ENCODE assay signal across 8 mouse cellular contexts in the genomic region with DNA sequence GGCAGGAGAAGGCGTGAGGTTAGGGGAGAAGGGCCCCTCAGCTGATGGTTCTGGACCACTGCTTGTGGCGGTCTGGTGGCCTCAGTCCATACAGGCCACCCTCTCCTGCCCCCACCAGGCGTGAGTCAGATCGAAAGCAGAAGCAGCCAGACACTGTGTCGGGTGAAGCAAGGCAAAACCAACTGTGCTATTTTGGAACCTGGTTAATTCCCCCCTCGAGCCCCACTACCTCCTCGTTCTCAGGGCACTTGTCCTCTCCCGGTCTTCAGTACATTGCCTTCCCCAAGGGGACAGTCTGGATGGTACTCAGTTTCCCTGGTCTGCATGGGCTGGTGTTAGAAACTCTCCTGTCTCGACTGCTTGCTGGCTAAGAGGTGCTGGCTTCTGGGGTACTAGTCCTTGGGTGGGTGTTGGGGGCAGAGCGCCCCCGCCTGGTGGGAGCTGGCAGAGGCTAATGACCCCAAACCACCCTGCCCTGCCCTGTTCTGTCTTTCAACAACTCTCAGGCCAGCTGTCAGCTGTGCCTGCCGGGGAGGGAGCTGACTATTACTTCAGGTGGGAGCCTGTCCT. TPM values are rescaled to one million over a fixed set of nuclear protein-coding genes. Genes with fewer than 3 reads are reported as not detected.
A peak's percentile ranks its signal among the peaks of the same experiment; 100 is the strongest.
DNase-seq lines count a peak whose midpoint lies in the region; ATAC-seq and TF ChIP-seq lines count a peak whose summit lies in the region.

No protein-coding gene starts in this region.

- no peaks in the 10 kb centered on the region for H3K79me2 ChIP-seq in MEL (ENCODE audit: control insufficient read depth, insufficient read depth, low read length, poor library complexity)

- no peak for DNase-seq in hindbrain, embryonic 14.5 days (ENCODE audit: low spot score)
- no peak for DNase-seq in MEL (ENCODE audit: low read depth, low spot score)
- DNase-seq in splenic B cell, adult 2 months (ENCODE audit: low read depth, low spot score), result peak; percentile 94
- no peak for DNase-seq in frontal cortex, adult 2 months (ENCODE audit: extremely low spot score in 1 of 2, low spot score in 1 of 2)

- no peak for TF ChIP-seq EP300 in MEL (IDR thresholded peaks at IDR 0.05; ENCODE audit: low read depth in 1 of 2, low read length in 2 of 2)

- H3K4me2 ChIP-seq in hindbrain, embryonic 15.5 days, result no peak overlapping the region
- H3K4me2 ChIP-seq in hindbrain, embryonic 14.5 days (replicated peaks), result no peak overlapping the region
- 0 out of 2 replicates have a peak overlapping the region, but pooled peaks have one; percentile 8 for H3K4me2 ChIP-seq in heart, embryonic 12.5 days
- no peak overlapping the region for H3K4me2 ChIP-seq in lung, embryonic 15.5 days

- no peak for TF ChIP-seq POLR2A in MEL (IDR thresholded peaks at IDR 0.05; ENCODE audit: control insufficient read depth in 1 of 2, insufficient read depth in 1 of 2, low read depth in 1 of 2, low read length in 2 of 2, poor library complexity in 1 of 2)

- no peak overlapping the region for H3K4me3 ChIP-seq in hindbrain, embryonic 15.5 days
- no peak overlapping the region for H3K4me3 ChIP-seq in hindbrain, embryonic 14.5 days (replicated peaks; ENCODE audit: low read length)
- H3K4me3 ChIP-seq in MEL (ENCODE audit: control insufficient read depth in 1 of 2, insufficient read depth in 1 of 2, low read depth in 2 of 2, low read length in 2 of 2), result no peak overlapping the region
- no peak overlapping the region for H3K4me3 ChIP-seq in heart, embryonic 12.5 days
- no peak overlapping the region for H3K4me3 ChIP-seq in lung, embryonic 15.5 days

- no peaks in the 10 kb centered on the region for H3K27me3 ChIP-seq in hindbrain, embryonic 15.5 days
- H3K27me3 ChIP-seq in hindbrain, embryonic 14.5 days (ENCODE audit: control insufficient read depth, insufficient read depth, low read length), result no peaks in the 10 kb centered on the region
- H3K27me3 ChIP-seq in MEL (ENCODE audit: control insufficient read depth in 1 of 2, insufficient read depth in 2 of 2, low read length in 2 of 2), result no peaks in the 10 kb centered on the region
- H3K27me3 ChIP-seq in heart, embryonic 12.5 days (replicated peaks), result no peaks in the 10 kb centered on the region
- no peaks in the 10 kb centered on the region; the same call in 1 of the 2 replicates for H3K27me3 ChIP-seq in lung, embryonic 15.5 days
- no peaks in the 10 kb centered on the region for H3K27me3 ChIP-seq in splenic B cell, adult 2 months (ENCODE audit: control insufficient read depth, insufficient read depth, low read length, poor library complexity, severe bottlenecking)

- H3K9me3 ChIP-seq in hindbrain, embryonic 15.5 days, result no peaks in the 10 kb centered on the region
- no peaks in the 10 kb centered on the region; the same call in 1 of the 2 replicates for H3K9me3 ChIP-seq in hindbrain, embryonic 14.5 days (ENCODE audit: control insufficient read depth, low read length)
- no peaks in the 10 kb centered on the region for H3K9me3 ChIP-seq in MEL (replicated peaks; ENCODE audit: insufficient read depth, low read length)
- H3K9me3 ChIP-seq in heart, embryonic 12.5 days (replicated peaks), result peaks cover 12% of the 10 kb centered on the region
- H3K9me3 ChIP-seq in lung, embryonic 15.5 days, result no peaks in the 10 kb centered on the region

- no peak overlapping the region for H3K9ac ChIP-seq in hindbrain, embryonic 15.5 days
- H3K9ac ChIP-seq in hindbrain, embryonic 14.5 days, result no peak overlapping the region
- H3K9ac ChIP-seq in MEL (ENCODE audit: control insufficient read depth, low read depth, low read length, poor library complexity, severe bottlenecking), result no peak overlapping the region
- peak overlapping the region; percentile 2; the same call in 1 of the 2 replicates for H3K9ac ChIP-seq in heart, embryonic 12.5 days
- H3K9ac ChIP-seq in lung, embryonic 15.5 days, result no peak overlapping the region

- TF ChIP-seq RAD21 in MEL (IDR thresholded peaks at IDR 0.05; ENCODE audit: low read depth, low read length), result no peak

- peak; percentile 34; the same call in 1 of the 2 replicates for ATAC-seq in hindbrain, embryonic 15.5 days (ENCODE audit: low FRiP score, low read depth)
- no peak; the same call in 1 of the 2 replicates for ATAC-seq in hindbrain, embryonic 14.5 days (ENCODE audit: low FRiP score)
- ATAC-seq in heart, embryonic 12.5 days (ENCODE audit: insufficient number of reproducible peaks, low FRiP score), result no peak
- 0 out of 2 replicates have a peak, but pooled peaks have one; percentile 25 for ATAC-seq in lung, embryonic 15.5 days (ENCODE audit: borderline replicate concordance, extremely low read depth, low FRiP score, low TSS enrichment)
- no peak for ATAC-seq in cerebellum, adult (ENCODE audit: insufficient number of reproducible peaks, low FRiP score, low TSS enrichment)

- H3K4me1 ChIP-seq in hindbrain, embryonic 15.5 days (replicated peaks), result no peaks in the 10 kb centered on the region
- H3K4me1 ChIP-seq in hindbrain, embryonic 14.5 days (replicated peaks; ENCODE audit: control insufficient read depth, insufficient read depth, low read length), result no peaks in the 10 kb centered on the region
- peaks cover 18 to 25% of the 10 kb centered on the region in 2 experiments for H3K4me1 ChIP-seq in MEL (ENCODE audit: control insufficient read depth in 1 of 2, insufficient read depth in 2 of 2, low read length in 2 of 2)
- H3K4me1 ChIP-seq in heart, embryonic 12.5 days (replicated peaks), result peaks cover 26% of the 10 kb centered on the region
- H3K4me1 ChIP-seq in lung, embryonic 15.5 days, result peaks cover under 1% of the 10 kb centered on the region; the same call in 1 of the 2 replicates

- TF ChIP-seq CTCF in MEL (IDR thresholded peaks at IDR 0.05 in 2 of 3, conservative IDR thresholded peaks at IDR 0.05 in 1 of 3; ENCODE audit: control insufficient read depth in 1 of 3, insufficient read depth in 1 of 3, low read depth in 2 of 3, low read length in 3 of 3, poor library complexity in 1 of 3, severe bottlenecking in 1 of 3), result peak; percentile 27 to 57 (median 27); a peak in 5 of 6 replicates

- no peak overlapping the region for H3K27ac ChIP-seq in hindbrain, embryonic 15.5 days (replicated peaks)
- H3K27ac ChIP-seq in hindbrain, embryonic 14.5 days, result no peak overlapping the region
- H3K27ac ChIP-seq in MEL (ENCODE audit: control insufficient read depth, low read depth, low read length), result no peak overlapping the region
- H3K27ac ChIP-seq in heart, embryonic 12.5 days (ENCODE audit: poor library complexity, severe bottlenecking), result no peak overlapping the region
- no peak overlapping the region for H3K27ac ChIP-seq in lung, embryonic 15.5 days

- 56% methylated on average over 12 of the region's 12 CpGs for whole genome bisulfite sequencing in hindbrain, embryonic 15.5 days
- WGBS in hindbrain, embryonic 14.5 days, result 60% methylated on average over 12 of the region's 12 CpGs
- WGBS in heart, embryonic 12.5 days, result 31% methylated on average over 12 of the region's 12 CpGs
- WGBS in lung, embryonic 15.5 days, result 41% methylated on average over 12 of the region's 12 CpGs

- H3K36me3 ChIP-seq in hindbrain, embryonic 15.5 days, result no peaks in the 10 kb centered on the region
- no peaks in the 10 kb centered on the region for H3K36me3 ChIP-seq in hindbrain, embryonic 14.5 days (replicated peaks; ENCODE audit: control insufficient read depth, insufficient read depth)
- peaks cover 0 to 16% of the 10 kb centered on the region in 2 experiments; a peak in 2 of 4 replicates for H3K36me3 ChIP-seq in MEL (ENCODE audit: control insufficient read depth in 1 of 2, insufficient read depth in 2 of 2, low read length in 2 of 2)
- H3K36me3 ChIP-seq in heart, embryonic 12.5 days, result no peaks in the 10 kb centered on the region
- H3K36me3 ChIP-seq in lung, embryonic 15.5 days, result no peaks in the 10 kb centered on the region
- no peaks in the 10 kb centered on the region for H3K36me3 ChIP-seq in splenic B cell, adult 2 months (ENCODE audit: control insufficient read depth, insufficient read depth, low read length, poor library complexity, severe bottlenecking)

TF ChIP-seq in MEL, 35 proteins besides CTCF, POLR2A, EP300 and RAD21 (continues in another document):
- no peak for TF ChIP-seq NELFE (IDR thresholded peaks at IDR 0.05; ENCODE audit: low read depth, low read length)
- TF ChIP-seq ZKSCAN1 (IDR thresholded peaks at IDR 0.05; ENCODE audit: low read depth, low read length), result no peak
- TF ChIP-seq CHD1 (IDR thresholded peaks at IDR 0.05; ENCODE audit: low read depth, low read length), result no peak
- TF ChIP-seq NRF1 (IDR thresholded peaks at IDR 0.05; ENCODE audit: insufficient read depth, low read depth, low read length, poor library complexity, severe bottlenecking), result no peak
- no peak for TF ChIP-seq MEF2A (IDR thresholded peaks at IDR 0.05; ENCODE audit: extremely low read depth, insufficient replicate concordance, low read depth, low read length, poor library complexity, severe bottlenecking)
- no peak for TF ChIP-seq TBP (IDR thresholded peaks at IDR 0.05; ENCODE audit: low read depth, low read length)
- no peak for TF ChIP-seq USF2 (IDR thresholded peaks at IDR 0.05; ENCODE audit: borderline replicate concordance in 1 of 2, insufficient read depth in 1 of 2, low read depth in 1 of 2, low read length in 2 of 2)
- TF ChIP-seq ELF1 (IDR thresholded peaks at IDR 0.05; ENCODE audit: low read depth, low read length), result no peak
- no peak for TF ChIP-seq JUND (IDR thresholded peaks at IDR 0.05; ENCODE audit: low read depth, low read length)
- no peak for TF ChIP-seq MXI1 (IDR thresholded peaks at IDR 0.05; ENCODE audit: low read depth, low read length)

RNA-seq across cellular contexts. Expression of gene Tfeb, which starts 32.0 kb away (rescaled TPM):
- polyA plus RNA-seq in hindbrain, embryonic 15.5 days (2015; fragmentation: Nextera tagmentation; extraction: Ambion mirVana), result 3.6 and 4.2 TPM in 2 replicates
- 2.8 and 4.2 TPM in 2 replicates for polyA plus RNA-seq in hindbrain, embryonic 14.5 days (2014; fragmentation: Nextera tagmentation; extraction: Ambion mirVana)
- 14.7 and 16.4 TPM in 2 replicates for total RNA-seq in MEL (2012; rRNA removed)
- polyA plus RNA-seq in MEL (2012; ENCODE audit: insufficient read depth in 1 of 2, insufficient read length in 2 of 2, low read depth in 1 of 2, low replicate concordance in 2 of 2, missing spikeins in 1 of 2), result 10 to 100 TPM in 1 of 2 experiments, not detected in 1; 22.8 TPM
- polyA plus RNA-seq in heart, embryonic 12.5 days (2016; fragmentation: Nextera tagmentation; extraction: Ambion mirVana), result 22.7 and 24.5 TPM in 2 replicates
- 12.9 and 14.7 TPM in 2 replicates for polyA plus RNA-seq in lung, embryonic 15.5 days (2015; fragmentation: Nextera tagmentation; extraction: Ambion mirVana)
- 9.5 and 9.9 TPM in 2 replicates for polyA plus RNA-seq in frontal cortex, adult 2 months (2012; rRNA removed)

RNA-seq across cellular contexts. Expression of gene Pgc, which starts 42.1 kb away (rescaled TPM):
- 0.16 TPM in 1 of 2 replicates, not detected in the other for polyA plus RNA-seq in hindbrain, embryonic 15.5 days (2015; fragmentation: Nextera tagmentation; extraction: Ambion mirVana)
- polyA plus RNA-seq in hindbrain, embryonic 14.5 days (2014; fragmentation: Nextera tagmentation; extraction: Ambion mirVana), result not detected in 2 replicates
- total RNA-seq in MEL (2012; rRNA removed), result not detected in 2 replicates
- polyA plus RNA-seq in MEL (2012; ENCODE audit: insufficient read depth in 1 of 2, insufficient read length in 2 of 2, low read depth in 1 of 2, low replicate concordance in 2 of 2, missing spikeins in 1 of 2), result not detected
- polyA plus RNA-seq in heart, embryonic 12.5 days (2016; fragmentation: Nextera tagmentation; extraction: Ambion mirVana), result not detected in 2 replicates
- 14.2 and 15.7 TPM in 2 replicates for polyA plus RNA-seq in lung, embryonic 15.5 days (2015; fragmentation: Nextera tagmentation; extraction: Ambion mirVana)
- polyA plus RNA-seq in frontal cortex, adult 2 months (2012; rRNA removed), result not detected in 2 replicates

Comparison
In these comparisons a context has a peak if more than half of its experiments do, and no peak if none do; other contexts are left out.
1. ATAC-seq: peak in hindbrain, embryonic 15.5 days (single experiment) and lung, embryonic 15.5 days (single experiment); none in hindbrain, embryonic 14.5 days (single experiment), heart, embryonic 12.5 days (single experiment) and cerebellum, adult (single experiment).
2. RNA of gene Pgc, which starts 42.1 kb away (polyA plus RNA-seq): 14.2 to 15.7 TPM in lung, embryonic 15.5 days; 0.16 TPM in hindbrain, embryonic 15.5 days, not detected in heart, embryonic 12.5 days, not detected in frontal cortex, adult 2 months, not detected in MEL and not detected in hindbrain, embryonic 14.5 days; every median in the first group is over 10 times any median in the second.